Comparison of ENCODE assay signal across 8 mouse cellular contexts in genomic region chr6:141248691-141249584, GRCm38 (mm10). TPM values are rescaled to one million over a fixed set of nuclear protein-coding genes. Genes with fewer than 3 reads are reported as not detected.
DNase-seq lines count a peak whose midpoint lies in the region; ATAC-seq and TF ChIP-seq lines count a peak whose summit lies in the region.

Gene Pde3a, plus strand, starts transcription at chr6:141249269.

- no peak for DNase-seq in kidney, postnatal 4 days
- peak; percentile 19 for DNase-seq in cerebellum, adult 9-11 months
- DNase-seq in stomach, postnatal 0 days (ENCODE audit: low spot score) = no peak
- no peak for DNase-seq in urinary bladder, postnatal 4 days (ENCODE audit: low spot score in 2 of 2)
- no peak for DNase-seq in right cerebral cortex, postnatal 4 days

- TF ChIP-seq CTCF in stomach, postnatal 0 days (IDR thresholded peaks at IDR 0.05; ENCODE audit: low read depth) = no peak

- H3K36me3 ChIP-seq in kidney, embryonic 16.5 days (ENCODE audit: insufficient read depth, low read length) = no peaks in the 10 kb centered on the region
- peaks cover 6% of the 10 kb centered on the region; the same call in 1 of the 2 replicates for H3K36me3 ChIP-seq in heart, embryonic 14.5 days (ENCODE audit: control insufficient read depth, insufficient read depth, low read length)
- H3K36me3 ChIP-seq in liver, embryonic 12.5 days = no peaks in the 10 kb centered on the region
- no peaks in the 10 kb centered on the region; the same call in 1 of the 2 replicates for H3K36me3 ChIP-seq in stomach, postnatal 0 days (ENCODE audit: control insufficient read depth, insufficient read depth, low read length)

- H3K27ac ChIP-seq in kidney, embryonic 16.5 days (ENCODE audit: low read length) = peak within 1 kb of the TSS; percentile 88
- H3K27ac ChIP-seq in heart, embryonic 14.5 days (replicated peaks in 1 of 2; ENCODE audit: control insufficient read depth in 1 of 2, insufficient read depth in 1 of 2, low read depth in 2 of 2, low read length in 2 of 2) = peak within 1 kb of the TSS; percentile 79 to 89
- H3K27ac ChIP-seq in liver, embryonic 12.5 days = peak within 1 kb of the TSS; percentile 45; the same call in 1 of the 2 replicates
- peak within 1 kb of the TSS; percentile 91 for H3K27ac ChIP-seq in stomach, postnatal 0 days (replicated peaks)

- H3K4me3 ChIP-seq in kidney, embryonic 16.5 days (ENCODE audit: low read length) = peak within 1 kb of the TSS; percentile 65
- peak within 1 kb of the TSS; percentile 88 to 91 for H3K4me3 ChIP-seq in heart, embryonic 14.5 days (ENCODE audit: control insufficient read depth in 1 of 2, insufficient read depth in 1 of 2, low read depth in 1 of 2, low read length in 2 of 2)
- peak within 1 kb of the TSS; percentile 52 for H3K4me3 ChIP-seq in liver, embryonic 12.5 days
- peak within 1 kb of the TSS; percentile 69 for H3K4me3 ChIP-seq in stomach, postnatal 0 days (ENCODE audit: low read depth, low read length)

- H3K4me1 ChIP-seq in kidney, embryonic 16.5 days (ENCODE audit: insufficient read depth, low read length) = 0 out of 2 replicates have a peak, but pooled peaks cover 8% of the 10 kb centered on the region
- H3K4me1 ChIP-seq in heart, embryonic 14.5 days (ENCODE audit: control insufficient read depth in 2 of 2, insufficient read depth in 2 of 2, low read length in 2 of 2) = peaks cover 4 to 22% of the 10 kb centered on the region in 2 experiments; a peak in 3 of 4 replicates
- H3K4me1 ChIP-seq in liver, embryonic 12.5 days = no peaks in the 10 kb centered on the region
- H3K4me1 ChIP-seq in stomach, postnatal 0 days (replicated peaks; ENCODE audit: control insufficient read depth, insufficient read depth) = no peaks in the 10 kb centered on the region

- H3K27me3 ChIP-seq in kidney, embryonic 16.5 days (ENCODE audit: insufficient read depth, low read length) = peaks cover 10% of the 10 kb centered on the region
- H3K27me3 ChIP-seq in heart, embryonic 14.5 days (ENCODE audit: control insufficient read depth, insufficient read depth, low read length) = no peaks in the 10 kb centered on the region
- H3K27me3 ChIP-seq in liver, embryonic 12.5 days (replicated peaks) = peaks cover 39% of the 10 kb centered on the region
- H3K27me3 ChIP-seq in stomach, postnatal 0 days (ENCODE audit: control insufficient read depth, insufficient read depth, low read length) = peaks cover 3% of the 10 kb centered on the region; the same call in 1 of the 2 replicates

- under 1% methylated on average over 25 of the region's 28 CpGs for WGBS in kidney, embryonic 16.5 days
- WGBS in heart, embryonic 14.5 days = 0% methylated on average over 26 of the region's 28 CpGs
- 2% methylated on average over 27 of the region's 28 CpGs for WGBS in liver, embryonic 12.5 days (ENCODE audit: insufficient replicate concordance)
- WGBS in stomach, postnatal 0 days = 2% methylated on average over 27 of the region's 28 CpGs

- ATAC-seq in kidney, embryonic 16.5 days (ENCODE audit: low FRiP score, low TSS enrichment) = peak; percentile 62
- peak; percentile 25; the same call in 1 of the 2 replicates for ATAC-seq in heart, embryonic 14.5 days (ENCODE audit: insufficient number of reproducible peaks, insufficient read depth, low FRiP score, low read depth)
- no peak; the same call in 1 of the 2 replicates for ATAC-seq in liver, embryonic 12.5 days
- ATAC-seq in stomach, postnatal 0 days (ENCODE audit: low FRiP score, low TSS enrichment) = peak; percentile 55

- no peaks in the 10 kb centered on the region for H3K9me3 ChIP-seq in kidney, embryonic 16.5 days (ENCODE audit: low read length)
- H3K9me3 ChIP-seq in heart, embryonic 14.5 days (ENCODE audit: control insufficient read depth, low read length) = no peaks in the 10 kb centered on the region
- H3K9me3 ChIP-seq in liver, embryonic 12.5 days (replicated peaks) = no peaks in the 10 kb centered on the region
- H3K9me3 ChIP-seq in stomach, postnatal 0 days (ENCODE audit: control insufficient read depth, low read length) = no peaks in the 10 kb centered on the region

- H3K9ac ChIP-seq in kidney, embryonic 16.5 days (replicated peaks; ENCODE audit: low read length) = peak within 1 kb of the TSS; percentile 82
- peak within 1 kb of the TSS; percentile 93 for H3K9ac ChIP-seq in heart, embryonic 14.5 days (ENCODE audit: low read length)
- H3K9ac ChIP-seq in liver, embryonic 12.5 days = peak within 1 kb of the TSS; percentile 37
- peak within 1 kb of the TSS; percentile 76 for H3K9ac ChIP-seq in stomach, postnatal 0 days (ENCODE audit: low read length)

- no peak for TF ChIP-seq EP300 in stomach, postnatal 0 days (optimal IDR thresholded peaks at IDR 0.05)

- peak within 1 kb of the TSS; percentile 79 for H3K4me2 ChIP-seq in kidney, embryonic 16.5 days (replicated peaks; ENCODE audit: low read depth, low read length)
- H3K4me2 ChIP-seq in heart, embryonic 14.5 days (ENCODE audit: low read length) = peak within 1 kb of the TSS; percentile 73
- peak within 1 kb of the TSS; percentile 64 for H3K4me2 ChIP-seq in liver, embryonic 12.5 days
- H3K4me2 ChIP-seq in stomach, postnatal 0 days (replicated peaks; ENCODE audit: low read depth) = peak within 1 kb of the TSS; percentile 65

RNA-seq across cellular contexts. Expression of gene Pde3a, which starts in this region (rescaled TPM):
- 11.5 and 12.1 TPM in 2 replicates for polyA plus RNA-seq in kidney, embryonic 16.5 days (2015; fragmentation: Nextera tagmentation; extraction: Ambion mirVana)
- polyA plus RNA-seq in heart, embryonic 14.5 days (2014; fragmentation: Nextera tagmentation; extraction: Ambion mirVana) = 14.7 and 14.8 TPM in 2 replicates
- polyA plus RNA-seq in liver, embryonic 12.5 days (2016; fragmentation: Nextera tagmentation; extraction: Ambion mirVana) = 2.8 and 2.9 TPM in 2 replicates
- polyA plus RNA-seq in stomach, postnatal 0 days (2015; fragmentation: Nextera tagmentation; extraction: Ambion mirVana) = 4.0 and 4.1 TPM in 2 replicates

Comparison
In these comparisons a context has a peak if more than half of its experiments do, and no peak if none do; other contexts are left out.
1. H3K9ac ChIP-seq: peak in every context shown above with its lines; median percentile 93 in heart, embryonic 14.5 days; 82 in kidney, embryonic 16.5 days; 76 in stomach, postnatal 0 days; 37 in liver, embryonic 12.5 days.